Mouse (Mus musculus): ENCODE results near the gene Inava.

GRCm38 (mm10) chr1:136233892-136234594 is at the start of gene Inava:
- TF ChIP-seq POLR2A (IDR thresholded peaks at IDR 0.05; ENCODE audit: extremely low read depth, insufficient read depth, low read length) = no peak
- TF ChIP-seq CTCF (IDR thresholded peaks at IDR 0.05; ENCODE audit: extremely low read depth, insufficient read depth, low read length) = no peak
